Comparison of ENCODE assay signal across 8 mouse cellular contexts in genomic region chr10:111516172-111516588, GRCm38 (mm10). TPM values are rescaled to one million over a fixed set of nuclear protein-coding genes. Genes with fewer than 3 reads are reported as not detected.
DNase-seq lines count a peak whose midpoint lies in the region; ATAC-seq and TF ChIP-seq lines count a peak whose summit lies in the region.

No protein-coding gene starts in this region.

- no peak overlapping the region for H3K9ac ChIP-seq in heart, embryonic 14.5 days (ENCODE audit: low read length)
- H3K9ac ChIP-seq in limb, embryonic 12.5 days (replicated peaks): no peak overlapping the region
- no peak overlapping the region for H3K9ac ChIP-seq in forebrain, embryonic 14.5 days (ENCODE audit: low read length)

- H3K36me3 ChIP-seq in heart, embryonic 14.5 days (ENCODE audit: control insufficient read depth, insufficient read depth, low read length): no peaks in the 10 kb centered on the region
- no peaks in the 10 kb centered on the region for H3K36me3 ChIP-seq in limb, embryonic 12.5 days
- no peaks in the 10 kb centered on the region for H3K36me3 ChIP-seq in myocyte (ENCODE audit: control insufficient read depth, insufficient read depth)
- H3K36me3 ChIP-seq in forebrain, embryonic 14.5 days (ENCODE audit: control insufficient read depth, insufficient read depth, low read length): no peaks in the 10 kb centered on the region

- H3K27me3 ChIP-seq in heart, embryonic 14.5 days (ENCODE audit: control insufficient read depth, insufficient read depth, low read length): no peaks in the 10 kb centered on the region
- H3K27me3 ChIP-seq in limb, embryonic 12.5 days: no peaks in the 10 kb centered on the region
- H3K27me3 ChIP-seq in myocyte (ENCODE audit: control insufficient read depth, insufficient read depth, insufficient read length): no peaks in the 10 kb centered on the region
- no peaks in the 10 kb centered on the region for H3K27me3 ChIP-seq in forebrain, embryonic 14.5 days (replicated peaks; ENCODE audit: control insufficient read depth, insufficient read depth, low read length)

- intact Hi-C loops in left cerebral cortex, postnatal 4 days (cut with DNase I): no loop called here

- H3ac ChIP-seq in myocyte (ENCODE audit: control insufficient read depth, insufficient read length): no peak overlapping the region

- WGBS in heart, embryonic 14.5 days: 38% methylated on average over 13 of the region's 13 CpGs
- WGBS in limb, embryonic 12.5 days: 40% methylated on average over 13 of the region's 13 CpGs
- 77% methylated on average over 13 of the region's 13 CpGs for WGBS in forebrain, embryonic 14.5 days

- H3K4me1 ChIP-seq in bone marrow macrophage, adult 2 months (ENCODE audit: control insufficient read depth, insufficient read depth, low read length): peaks cover 20% of the 10 kb centered on the region
- H3K4me1 ChIP-seq in heart, embryonic 14.5 days (ENCODE audit: control insufficient read depth in 2 of 2, insufficient read depth in 2 of 2, low read length in 2 of 2): peaks cover 20 to 46% of the 10 kb centered on the region in 2 experiments
- H3K4me1 ChIP-seq in limb, embryonic 12.5 days (replicated peaks): peaks cover 49% of the 10 kb centered on the region
- H3K4me1 ChIP-seq in forebrain, embryonic 14.5 days (ENCODE audit: control insufficient read depth, insufficient read depth, low read length): peaks cover 9% of the 10 kb centered on the region; the same call in 1 of the 2 replicates

- peak; percentile 94 for ATAC-seq in CD4-positive, CD25-positive, alpha-beta regulatory T cell, adult 4 months
- peak; percentile 51 for ATAC-seq in heart, embryonic 14.5 days (ENCODE audit: insufficient number of reproducible peaks, insufficient read depth, low FRiP score, low read depth)
- ATAC-seq in limb, embryonic 12.5 days (ENCODE audit: insufficient number of reproducible peaks, insufficient read depth, low FRiP score, low TSS enrichment, low read depth): peak; percentile 39
- no peak for ATAC-seq in forebrain, embryonic 14.5 days

- no peak for TF ChIP-seq CTCF in bone marrow macrophage, adult 2 months (IDR thresholded peaks at IDR 0.05; ENCODE audit: low read depth, low read length)

- no peak overlapping the region for H3K27ac ChIP-seq in bone marrow macrophage, adult 2 months (ENCODE audit: insufficient read depth, low read depth, low read length)
- peak overlapping the region; percentile 10 to 47; a peak in 3 of 4 replicates for H3K27ac ChIP-seq in heart, embryonic 14.5 days (replicated peaks in 1 of 2; ENCODE audit: control insufficient read depth in 1 of 2, insufficient read depth in 1 of 2, low read depth in 2 of 2, low read length in 2 of 2)
- peak overlapping the region; percentile 83 for H3K27ac ChIP-seq in limb, embryonic 12.5 days
- H3K27ac ChIP-seq in forebrain, embryonic 14.5 days (ENCODE audit: low read depth, low read length): no peak overlapping the region

- TF ChIP-seq POLR2A in bone marrow macrophage, adult 2 months (IDR thresholded peaks at IDR 0.05; ENCODE audit: borderline replicate concordance, low read depth, low read length): no peak
- TF ChIP-seq POLR2A in myocyte (IDR thresholded peaks at IDR 0.05; ENCODE audit: insufficient read length, low read depth): peak; percentile 40

- no peaks in the 10 kb centered on the region for H3K79me2 ChIP-seq in myocyte (ENCODE audit: control insufficient read depth, insufficient read depth)

- peak overlapping the region; percentile 23 for H3K4me3 ChIP-seq in bone marrow macrophage, adult 2 months (ENCODE audit: insufficient read depth, low read length)
- H3K4me3 ChIP-seq in heart, embryonic 14.5 days (ENCODE audit: control insufficient read depth in 1 of 2, insufficient read depth in 1 of 2, low read depth in 1 of 2, low read length in 2 of 2): no peak overlapping the region
- no peak overlapping the region for H3K4me3 ChIP-seq in limb, embryonic 12.5 days (replicated peaks)
- H3K4me3 ChIP-seq in myocyte: peak overlapping the region; percentile 21
- no peak overlapping the region for H3K4me3 ChIP-seq in forebrain, embryonic 14.5 days (ENCODE audit: low read depth, low read length)

- no peaks in the 10 kb centered on the region for H3K9me3 ChIP-seq in heart, embryonic 14.5 days (ENCODE audit: control insufficient read depth, low read length)
- H3K9me3 ChIP-seq in limb, embryonic 12.5 days: no peaks in the 10 kb centered on the region
- H3K9me3 ChIP-seq in forebrain, embryonic 14.5 days (replicated peaks; ENCODE audit: control insufficient read depth, low read length): no peaks in the 10 kb centered on the region

- peak overlapping the region; percentile 32; the same call in 1 of the 2 replicates for H3K4me2 ChIP-seq in heart, embryonic 14.5 days (ENCODE audit: low read length)
- no peak overlapping the region; the same call in 1 of the 2 replicates for H3K4me2 ChIP-seq in limb, embryonic 12.5 days
- peak overlapping the region; percentile 88 for H3K4me2 ChIP-seq in myocyte (ENCODE audit: low read depth)
- H3K4me2 ChIP-seq in forebrain, embryonic 14.5 days (ENCODE audit: low read length): no peak overlapping the region

- DNase-seq in cerebellum, adult 8-10 months: no peak
- DNase-seq in left cerebral cortex, postnatal 4 days: no peak
- DNase-seq in forebrain, embryonic 14.5 days (ENCODE audit: low spot score): no peak

TF ChIP-seq in myocyte, 11 proteins besides CTCF, POLR2A, EP300 and RAD21:
- TF ChIP-seq POLR2AphosphoS2 (IDR thresholded peaks at IDR 0.05; ENCODE audit: insufficient read length, low read depth) (peak; percentile 41), E2F4 (IDR thresholded peaks at IDR 0.05; ENCODE audit: insufficient read depth) (no peak), MYOG (IDR thresholded peaks at IDR 0.05; ENCODE audit: control insufficient read depth in 1 of 3, insufficient read depth in 1 of 3, insufficient read length in 2 of 3, low read depth in 2 of 3) (peak in 1 of 3 experiments; percentile 50)

RNA-seq across cellular contexts. Expression of gene Phlda1, which starts 10.1 kb away (rescaled TPM):
- 1 to 10 TPM; 5.8 to 9.9 TPM for polyA plus RNA-seq in CD4-positive, CD25-positive, alpha-beta regulatory T cell, adult 4 months (2017; shearing (Covaris generic))
- polyA plus RNA-seq in bone marrow macrophage, adult 2 months (2012; ENCODE audit: insufficient read depth, insufficient read length, missing spikeins): 0.47 and 1.4 TPM in 2 replicates
- polyA plus RNA-seq in heart, embryonic 14.5 days (2014; fragmentation: Nextera tagmentation; extraction: Ambion mirVana): 19.3 and 23.3 TPM in 2 replicates
- polyA plus RNA-seq in limb, embryonic 12.5 days (2016; fragmentation: Nextera tagmentation; extraction: Ambion mirVana): 28.2 and 35.3 TPM in 2 replicates
- 56.1 TPM for polyA plus RNA-seq in myocyte (2012; fragmentation: generic; extraction: Trizol)
- total RNA-seq in left cerebral cortex, postnatal 4 days (2021): 10 to 100 TPM; 18.9 to 20.3 TPM
- 20.5 and 25.6 TPM in 2 replicates for polyA plus RNA-seq in forebrain, embryonic 14.5 days (2014; fragmentation: Nextera tagmentation; extraction: Ambion mirVana)

RNA-seq across cellular contexts. Expression of gene Nap1l1, which starts 43.2 kb away (rescaled TPM):
- polyA plus RNA-seq in CD4-positive, CD25-positive, alpha-beta regulatory T cell, adult 4 months (2017; shearing (Covaris generic)): 100 to 1,000 TPM; 105 to 108 TPM
- 438 and 464 TPM in 2 replicates for polyA plus RNA-seq in bone marrow macrophage, adult 2 months (2012; ENCODE audit: insufficient read depth, insufficient read length, missing spikeins)
- polyA plus RNA-seq in heart, embryonic 14.5 days (2014; fragmentation: Nextera tagmentation; extraction: Ambion mirVana): 124 and 133 TPM in 2 replicates
- 314 and 324 TPM in 2 replicates for polyA plus RNA-seq in limb, embryonic 12.5 days (2016; fragmentation: Nextera tagmentation; extraction: Ambion mirVana)
- 130 TPM for polyA plus RNA-seq in myocyte (2012; fragmentation: generic; extraction: Trizol)
- 100 to 1,000 TPM; 229 to 241 TPM for total RNA-seq in left cerebral cortex, postnatal 4 days (2021)
- 235 and 238 TPM in 2 replicates for polyA plus RNA-seq in forebrain, embryonic 14.5 days (2014; fragmentation: Nextera tagmentation; extraction: Ambion mirVana)

Comparison
In these comparisons a context has a peak if more than half of its experiments do, and no peak if none do; other contexts are left out.
1. H3K27ac ChIP-seq: peak in heart, embryonic 14.5 days (2 of 2) and limb, embryonic 12.5 days (single experiment); none in bone marrow macrophage, adult 2 months (single experiment) and forebrain, embryonic 14.5 days (single experiment).
2. H3K4me3 ChIP-seq: peak in bone marrow macrophage, adult 2 months (single experiment) and myocyte (single experiment); none in heart, embryonic 14.5 days (0 of 2), limb, embryonic 12.5 days (single experiment) and forebrain, embryonic 14.5 days (single experiment).
3. H3K4me2 ChIP-seq: peak in heart, embryonic 14.5 days (single experiment) and myocyte (single experiment); none in limb, embryonic 12.5 days (single experiment) and forebrain, embryonic 14.5 days (single experiment).